Mouse (Mus musculus): Measurements from ENCODE around the gene Mitf. TPM values are rescaled to one million over a fixed set of nuclear protein-coding genes. Genes with fewer than 3 reads are reported as not detected.

Mitf gene
- total RNA-seq, 2 experiments from 2014 or later: 1.1 to 2.0 TPM

- no peak for DNase-seq
- intact Hi-C loops (cut with DNase I): no loop called here
Observed at GRCm38 (mm10) chr6:98015066-98015465, 208.2 kb downstream of the Mitf start.

- intact Hi-C loops (cut with DNase I): no loop called here
- no peak for DNase-seq
Observed at GRCm38 (mm10) chr6:98015819-98016218, 209.0 kb downstream of the Mitf start.

DNA sequence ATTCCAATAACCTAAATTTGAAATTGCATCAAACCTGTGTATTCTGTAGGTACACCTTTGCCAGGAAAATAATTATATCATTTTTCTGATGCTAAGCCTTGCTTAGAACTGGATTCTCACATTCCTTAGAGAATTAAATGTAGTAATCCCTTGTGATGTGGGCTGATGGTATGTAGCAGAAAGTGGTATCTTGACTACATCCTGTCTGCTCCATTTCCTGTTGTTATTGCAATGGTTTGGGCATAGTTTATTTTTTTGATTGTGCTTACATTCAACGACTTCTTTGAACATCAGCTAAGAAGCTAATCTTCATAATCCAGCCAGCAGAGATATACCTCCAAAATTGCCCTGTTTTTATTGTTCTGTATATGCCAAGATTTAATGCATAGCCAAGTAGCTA is 217.0 kb downstream of the Mitf start:
- DNase-seq: no peak
- intact Hi-C loops (cut with DNase I): no loop called here

GRCm38 (mm10) chr6:98038513-98038912 is 231.7 kb downstream of the Mitf start:
- no peak for DNase-seq
- intact Hi-C loops (cut with DNase I): no loop called here

GRCm38 (mm10) chr6:98041795-98042194 is 234.9 kb downstream of the Mitf start:
- intact Hi-C loops (cut with DNase I): no loop called here
- no peak for DNase-seq

- intact Hi-C loops (cut with DNase I): no loop called here
- peak; percentile 41 for DNase-seq
Observed at GRCm38 (mm10) chr6:98046295-98047108, 239.7 kb downstream of the Mitf start.

DNA sequence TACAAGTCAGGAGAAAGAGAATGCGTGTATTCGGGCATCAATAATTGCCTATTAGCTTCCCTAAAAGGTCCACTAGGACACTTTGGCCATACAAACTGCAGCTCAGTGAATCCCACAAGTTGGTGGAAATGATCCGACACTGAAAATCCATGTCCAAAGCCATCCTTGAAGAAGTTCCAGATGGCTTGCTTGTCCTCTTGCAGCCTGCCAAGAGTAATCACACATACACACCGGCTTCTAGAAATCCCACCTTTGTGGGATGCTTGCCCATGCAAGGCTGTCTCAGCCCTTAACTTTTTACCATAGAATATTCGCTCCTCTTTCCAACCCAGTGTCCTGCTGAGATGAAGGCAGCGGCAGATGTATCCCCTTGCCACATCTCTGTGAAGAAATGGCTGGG is 240.9 kb downstream of the Mitf start:
- intact Hi-C loops (cut with DNase I): no loop called here
- DNase-seq: no peak

- no peak for DNase-seq
Observed at GRCm38 (mm10) chr6:98048671-98049438, 242.0 kb downstream of the Mitf start.

GRCm38 (mm10) chr6:98049551-98049950 is 242.7 kb downstream of the Mitf start:
- DNase-seq: no peak
- intact Hi-C loops (cut with DNase I): no loop called here

More at GRCm38 (mm10) chr6:98048671-98049438, 242.0 kb downstream of the Mitf start:
- intact Hi-C loops (cut with DNase I): no loop called here

DNA sequence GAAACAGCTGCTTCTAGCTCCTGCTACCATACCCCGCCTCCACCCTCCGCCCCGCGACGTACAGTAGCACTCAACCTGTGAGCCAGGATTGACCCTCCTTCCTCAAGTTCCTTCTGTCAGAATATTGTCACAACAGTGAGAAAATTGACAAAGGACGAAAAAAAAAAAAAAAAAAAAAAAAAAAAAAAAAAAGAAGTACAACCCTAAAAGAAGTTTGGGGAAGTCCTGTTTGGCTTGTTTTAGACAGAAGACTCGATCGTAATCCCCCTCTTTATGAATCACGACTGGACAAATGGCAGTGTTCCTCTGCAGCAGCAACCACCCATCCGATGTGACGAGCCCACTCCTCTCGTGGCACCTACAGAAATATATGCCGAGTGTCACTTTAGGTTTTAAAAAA is 255.0 kb downstream of the Mitf start:
- no peak for DNase-seq
- intact Hi-C loops (cut with DNase I): no loop called here

DNA sequence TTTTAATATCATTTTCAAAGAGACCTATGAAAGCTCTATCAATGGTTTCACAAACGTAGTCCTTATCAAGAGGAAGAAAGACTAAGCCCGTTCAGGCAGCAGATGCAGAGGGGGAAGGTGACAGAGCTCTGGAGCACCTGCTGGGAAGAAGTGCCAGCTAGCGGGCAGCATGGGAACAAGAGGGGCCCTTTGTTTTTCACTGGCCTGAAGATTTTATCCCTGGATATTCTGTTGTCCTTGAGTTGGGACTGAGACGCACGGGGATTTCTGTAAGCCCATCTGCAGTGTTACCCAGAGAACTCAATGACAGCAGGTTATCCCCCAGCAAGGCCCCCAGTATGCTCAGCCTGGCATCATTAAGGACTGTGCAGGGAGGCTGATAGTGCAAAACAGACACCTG is 258.1 kb downstream of the Mitf start:
- intact Hi-C loops (cut with DNase I): no loop called here
- DNase-seq: peak; percentile 10

DNA sequence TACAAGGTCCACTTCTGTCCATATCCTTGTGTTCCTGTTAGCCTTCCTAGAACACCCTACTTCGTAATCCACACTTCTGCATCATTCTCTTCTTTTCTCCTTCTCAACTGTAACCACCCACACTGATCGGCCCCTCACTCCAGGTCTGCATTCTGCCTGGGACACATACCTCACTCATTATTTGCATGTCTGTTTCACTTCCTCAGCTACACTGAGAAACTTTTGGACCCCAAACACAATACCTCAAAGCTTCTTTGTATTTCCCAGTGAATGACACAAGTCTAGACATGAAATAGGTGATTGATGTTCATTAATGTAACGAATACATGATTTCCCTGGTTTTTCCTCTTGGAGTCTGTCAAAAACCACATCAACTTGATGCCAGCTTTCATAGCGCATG is 259.6 kb downstream of the Mitf start:
- no peak for DNase-seq
- intact Hi-C loops (cut with DNase I): no loop called here

Other genes starting within 250 kb of the Mitf start
- gene Frmd4b, start 189.5 kb upstream of the Mitf start, total RNA-seq (2021): 10 to 100 TPM; 31.9 to 33.9 TPM